Mouse (Mus musculus) liver, embryonic 16.5 days (tissue): ENCODE results near the gene Tbc1d22a. TPM values are rescaled to one million over a fixed set of nuclear protein-coding genes. Genes with fewer than 3 reads are reported as not detected.

Experiments
- ATAC-seq: fragments of 200-750 bp; cut with Nextera tagmentation; 2 replicates; pipeline ENCODE4 v1.8.0; 2017; ENCODE audit warnings: low read depth, mild to moderate bottlenecking, moderate number of reproducible peaks, moderate library complexity
- H3K27ac ChIP-seq: fragments of 300-500 bp; sonication (generic); 2 replicates; pipeline ENCODE4 v1.5.1; 2014; ENCODE audit warnings: mild to moderate bottlenecking, low read length
- H3K27me3 ChIP-seq: fragments of 300-500 bp; sonication (generic); 2 replicates; pipeline ENCODE4 v1.6.1; 2014; ENCODE audit warnings: low read depth, low read length, mixed read lengths; ENCODE audit not compliant: control insufficient read depth, insufficient read depth
- H3K36me3 ChIP-seq: fragments of 300-500 bp; sonication (generic); 2 replicates; pipeline ENCODE4 v1.6.1; 2014; ENCODE audit warnings: mild to moderate bottlenecking; ENCODE audit not compliant: control insufficient read depth, insufficient read depth
- H3K4me1 ChIP-seq: fragments of 300-500 bp; sonication (generic); 2 replicates; pipeline ENCODE4 v1.6.1; 2014; ENCODE audit warnings: low read depth, low read length, mixed read lengths; ENCODE audit not compliant: control insufficient read depth
- H3K4me2 ChIP-seq: fragments of 300-500 bp; sonication (generic); 2 replicates; pipeline ENCODE4 v1.6.1; 2014; ENCODE audit warnings: low read depth, low read length, mixed read lengths
- H3K4me3 ChIP-seq: fragments of 300-500 bp; sonication (generic); 2 replicates; pipeline ENCODE4 v1.5.1; 2014; ENCODE audit warnings: low read depth, mild to moderate bottlenecking, low read length
- H3K9ac ChIP-seq: fragments of 300-500 bp; sonication (generic); 2 replicates; pipeline ENCODE4 v1.6.1; 2014; ENCODE audit warnings: low read depth, low read length
- H3K9me3 ChIP-seq: fragments of 300-500 bp; sonication (generic); replicated peaks from 2 replicates; pipeline ENCODE4 v1.6.1; 2016; ENCODE audit warnings: low read length; ENCODE audit not compliant: control insufficient read depth
- WGBS: fragments of 180-500 bp; shearing (Covaris S2); extraction: QIAGEN DNeasy Blood & Tissue Kit; methylation state at CpG from one replicate; pipeline ENCODE4 v1.1.7; 2014; ENCODE audit not compliant: insufficient replicate concordance; 5-methylcytosine and 5-hydroxymethylcytosine counted together
- polyA plus RNA-seq: library from polyadenylated mRNA; unstranded; fragments of >200 nt; fragmentation: Nextera tagmentation; extraction: Ambion mirVana; gene quantifications from 2 replicates; pipeline ENCODE4 v1.2.1, GENCODE M21; 2015

The Tbc1d22a gene
- polyA plus RNA-seq, 1 experiment from 2014 or later, result 8.1 TPM

GRCm38 (mm10) chr15:86496646-86497045, 282.4 kb downstream of the Tbc1d22a start:
- Histone ChIP-seq H3K4me1 (no peaks in the 10 kb centered on the region), H3K27ac (no peak overlapping the region), H3K36me3 (no peaks in the 10 kb centered on the region), H3K4me3 (no peak overlapping the region), H3K9ac (no peak overlapping the region), H3K27me3 (no peaks in the 10 kb centered on the region), H3K9me3 (no peaks in the 10 kb centered on the region), H3K4me2 (no peak overlapping the region)
- 60% methylated on average over 7 of the region's 7 CpGs for WGBS
- ATAC-seq, result no peak

GRCm38 (mm10) chr15:86500536-86500935, 286.3 kb downstream of the Tbc1d22a start:
- Histone ChIP-seq H3K4me1 (no peaks in the 10 kb centered on the region), H3K9ac (no peak overlapping the region), H3K27ac (no peak overlapping the region), H3K36me3 (no peaks in the 10 kb centered on the region), H3K9me3 (no peaks in the 10 kb centered on the region), H3K27me3 (no peaks in the 10 kb centered on the region), H3K4me2 (no peak overlapping the region), H3K4me3 (no peak overlapping the region)
- ATAC-seq, result no peak

- H3K4me1 ChIP-seq, result no peaks in the 10 kb centered on the region
- H3K9ac ChIP-seq, result no peak overlapping the region
- no peak overlapping the region for H3K4me2 ChIP-seq
- no peak overlapping the region for H3K27ac ChIP-seq
- no peak overlapping the region for H3K4me3 ChIP-seq
- WGBS, result 67% methylated on average over 10 of the region's 10 CpGs
- ATAC-seq, result no peak
- H3K36me3 ChIP-seq, result no peaks in the 10 kb centered on the region
- H3K27me3 ChIP-seq, result no peaks in the 10 kb centered on the region
- H3K9me3 ChIP-seq, result no peaks in the 10 kb centered on the region
Measured at GRCm38 (mm10) chr15:86503413-86503812, 289.2 kb downstream of the Tbc1d22a start.

- ATAC-seq, result no peak
- Histone ChIP-seq H3K36me3 (no peaks in the 10 kb centered on the region), H3K27me3 (no peaks in the 10 kb centered on the region), H3K4me1 (no peaks in the 10 kb centered on the region), H3K4me3 (no peak overlapping the region), H3K27ac (no peak overlapping the region), H3K4me2 (no peak overlapping the region), H3K9me3 (no peaks in the 10 kb centered on the region), H3K9ac (no peak overlapping the region)
- WGBS, result 36% methylated on average over 4 of the region's 4 CpGs
Measured at GRCm38 (mm10) chr15:86506666-86507065, 292.4 kb downstream of the Tbc1d22a start.

DNA sequence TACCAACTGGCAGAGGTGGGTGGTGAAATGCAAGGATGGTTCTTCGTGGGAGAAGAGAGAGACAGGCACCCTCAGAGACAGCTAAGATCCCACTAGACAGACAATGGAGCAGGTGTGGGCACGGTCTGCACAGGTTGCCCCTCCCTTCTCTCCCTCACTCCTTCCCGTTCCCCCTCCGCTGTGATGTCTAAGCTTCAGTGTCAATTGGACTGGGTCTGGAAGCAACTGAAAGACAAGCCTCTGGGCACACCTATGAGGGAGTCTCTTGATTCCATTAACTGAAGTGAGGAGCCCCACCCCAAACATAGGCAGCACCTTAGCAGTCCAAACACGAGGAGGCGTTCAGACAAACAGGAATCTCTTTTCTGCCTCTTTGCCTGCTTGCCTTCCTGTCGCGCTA, 293.3 kb downstream of the Tbc1d22a start:
- no peak overlapping the region for H3K4me2 ChIP-seq
- no peak overlapping the region for H3K27ac ChIP-seq
- WGBS, result 71% methylated on average over 8 of the region's 8 CpGs
- no peak overlapping the region for H3K4me3 ChIP-seq
- H3K9me3 ChIP-seq, result no peaks in the 10 kb centered on the region
- no peak overlapping the region for H3K9ac ChIP-seq
- no peaks in the 10 kb centered on the region for H3K27me3 ChIP-seq
- no peaks in the 10 kb centered on the region for H3K36me3 ChIP-seq
- no peaks in the 10 kb centered on the region for H3K4me1 ChIP-seq
- ATAC-seq, result no peak

- ATAC-seq, result no peak
- H3K4me3 ChIP-seq, result no peak overlapping the region
- no peak overlapping the region for H3K4me2 ChIP-seq
- H3K9ac ChIP-seq, result no peak overlapping the region
- no peaks in the 10 kb centered on the region for H3K27me3 ChIP-seq
- no peak overlapping the region for H3K27ac ChIP-seq
- no peaks in the 10 kb centered on the region for H3K4me1 ChIP-seq
- no peaks in the 10 kb centered on the region for H3K9me3 ChIP-seq
- WGBS, result 53% methylated on average over 7 of the region's 7 CpGs
- H3K36me3 ChIP-seq, result no peaks in the 10 kb centered on the region
Measured at GRCm38 (mm10) chr15:86508406-86509176, 294.3 kb downstream of the Tbc1d22a start.

DNA sequence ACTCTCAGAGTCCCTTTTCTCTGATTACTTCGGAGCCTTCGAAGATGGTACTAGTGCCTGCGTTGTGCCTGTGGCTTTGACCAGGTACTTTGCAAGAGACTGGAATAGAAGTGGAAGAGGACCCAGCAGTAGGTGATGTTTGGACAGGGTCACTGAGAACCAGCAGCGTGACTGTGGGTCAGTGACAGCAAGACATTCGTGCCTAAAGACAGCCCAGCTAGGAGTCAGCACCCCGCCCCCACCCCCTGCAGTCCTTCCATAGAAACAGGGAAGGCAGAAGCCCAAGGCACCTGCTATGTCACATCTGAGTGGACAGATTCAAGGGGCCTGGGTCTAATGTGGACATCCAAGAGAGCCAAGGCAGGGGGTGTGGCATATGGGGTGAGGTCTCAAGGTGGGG, 295.3 kb downstream of the Tbc1d22a start:
- no peaks in the 10 kb centered on the region for H3K9me3 ChIP-seq
- no peaks in the 10 kb centered on the region for H3K36me3 ChIP-seq
- no peak overlapping the region for H3K4me3 ChIP-seq
- no peak overlapping the region for H3K27ac ChIP-seq
- no peak for ATAC-seq
- WGBS, result 61% methylated on average over 6 of the region's 6 CpGs
- no peaks in the 10 kb centered on the region for H3K27me3 ChIP-seq
- no peak overlapping the region for H3K9ac ChIP-seq
- H3K4me2 ChIP-seq, result no peak overlapping the region
- no peaks in the 10 kb centered on the region for H3K4me1 ChIP-seq

DNA sequence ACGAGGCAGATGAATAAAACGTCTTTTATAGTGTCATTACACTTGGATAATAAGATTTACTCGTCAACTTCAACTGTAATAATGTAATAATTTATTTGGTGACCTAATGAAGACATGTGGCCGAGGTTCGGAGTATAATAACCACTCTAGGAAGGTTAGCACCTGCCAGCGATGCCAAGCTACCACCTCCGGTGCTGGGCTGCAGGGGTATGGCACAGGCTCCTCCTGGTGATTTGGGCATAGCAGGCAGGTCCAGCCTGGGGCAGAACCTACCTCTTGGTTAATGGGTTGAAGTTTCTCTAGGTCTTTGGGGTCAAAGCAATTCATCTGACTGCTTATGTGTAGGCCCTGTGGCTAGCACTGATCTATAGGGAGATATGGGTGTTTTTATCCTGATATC, 296.9 kb downstream of the Tbc1d22a start:
- Histone ChIP-seq H3K27me3 (no peaks in the 10 kb centered on the region), H3K9ac (no peak overlapping the region)
- 66% methylated on average over 7 of the region's 7 CpGs for WGBS

DNA sequence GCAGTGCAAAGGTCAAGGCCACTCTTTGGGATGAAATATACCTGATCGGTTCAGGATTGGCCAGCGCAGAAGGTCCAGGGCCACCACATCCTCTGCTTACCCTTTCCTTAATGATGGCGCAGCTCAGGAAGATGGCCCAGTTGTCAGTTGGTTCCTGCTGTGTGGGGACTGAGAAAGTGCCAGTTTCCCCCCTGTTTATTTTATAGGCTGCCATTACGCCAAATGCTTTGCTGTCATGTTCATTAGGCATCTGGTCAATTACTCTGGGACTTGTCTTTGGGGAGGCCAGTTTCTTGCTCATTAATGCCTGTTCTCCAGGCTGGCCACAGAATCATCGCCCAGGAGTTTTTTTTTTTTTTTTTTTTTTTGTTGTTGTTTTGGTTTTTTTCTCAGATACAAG, 299.1 kb downstream of the Tbc1d22a start:
- ATAC-seq, result no peak
- Histone ChIP-seq H3K9me3 (no peaks in the 10 kb centered on the region), H3K4me2 (no peak overlapping the region), H3K4me3 (no peak overlapping the region), H3K9ac (no peak overlapping the region), H3K4me1 (no peaks in the 10 kb centered on the region), H3K27me3 (no peaks in the 10 kb centered on the region), H3K27ac (no peak overlapping the region), H3K36me3 (no peaks in the 10 kb centered on the region)
- WGBS, result 71% methylated on average over 5 of the region's 5 CpGs

More for the DNA sequence above, 296.9 kb downstream of the Tbc1d22a start:
- H3K4me3 ChIP-seq, result no peak overlapping the region
- no peaks in the 10 kb centered on the region for H3K36me3 ChIP-seq
- no peak for ATAC-seq
- no peaks in the 10 kb centered on the region for H3K9me3 ChIP-seq
- H3K4me1 ChIP-seq, result no peaks in the 10 kb centered on the region
- H3K27ac ChIP-seq, result no peak overlapping the region
- no peak overlapping the region for H3K4me2 ChIP-seq
